Mouse (Mus musculus): ENCODE results near the gene Gm20388.

- TF ChIP-seq CHD2 (IDR thresholded peaks at IDR 0.05; ENCODE audit: low read depth, low read length) = no peak
- TF ChIP-seq ZNF384 (IDR thresholded peaks at IDR 0.05; ENCODE audit: low read depth, low read length) = no peak
Measured at GRCm38 (mm10) chr8:122321455-122321921, 2410.8 kb downstream of the Gm20388 start.
